Mouse (Mus musculus) MEL (cell line): ENCODE data around the gene Vps35l. TPM values are rescaled to one million over a fixed set of nuclear protein-coding genes. Genes with fewer than 3 reads are reported as not detected.

Source experiments
- DNase-seq: peaks from one replicate; pipeline ENCODE4 v3.0.0; 2011; ENCODE audit warnings: low read depth, low spot score
- H3K27ac ChIP-seq: 2 replicates; pipeline ENCODE4 v1.5.1; 2012; ENCODE audit warnings: low read depth, mild to moderate bottlenecking, control low read depth, low read length, moderate library complexity; ENCODE audit not compliant: control insufficient read depth
- H3K27me3 ChIP-seq, 2 experiments: fragments of 150-350 bp in 1 of 2; sonication (generic) in 1 of 2; 2 replicates each; pipeline ENCODE4 v1.6.1; 2012; ENCODE audit warnings: low read length in 2 of 2, mild to moderate bottlenecking in 2 of 2, improper control_type of control experiment in 1 of 2, moderate library complexity in 1 of 2; ENCODE audit not compliant: insufficient read depth in 2 of 2, control insufficient read depth in 1 of 2
- H3K36me3 ChIP-seq, 2 experiments: 2 replicates each; pipeline ENCODE4 v1.6.1; 2012 to 2014; ENCODE audit warnings: low read length in 2 of 2, improper control_type of control experiment in 1 of 2, inconsistent platforms in 1 of 2, mild to moderate bottlenecking in 1 of 2; ENCODE audit not compliant: insufficient read depth in 2 of 2, control insufficient read depth in 1 of 2
- H3K4me1 ChIP-seq, 2 experiments: fragments of 150-350 bp in 1 of 2; sonication (generic) in 1 of 2; 2 replicates each; pipeline ENCODE4 v1.6.1; 2012; ENCODE audit warnings: low read length in 2 of 2, improper control_type of control experiment in 1 of 2, mild to moderate bottlenecking in 1 of 2; ENCODE audit not compliant: insufficient read depth in 2 of 2, control insufficient read depth in 1 of 2
- H3K4me3 ChIP-seq, 2 experiments: fragments of 150-350 bp in 1 of 2; sonication (generic) in 1 of 2; 2 replicates each; pipeline ENCODE4 v1.5.1; 2012; ENCODE audit warnings: low read depth in 2 of 2, low read length in 2 of 2, mild to moderate bottlenecking in 2 of 2, moderate library complexity in 2 of 2, control low read depth in 1 of 2, improper control_type of control experiment in 1 of 2; ENCODE audit not compliant: control insufficient read depth in 1 of 2, insufficient read depth in 1 of 2
- H3K79me2 ChIP-seq: 2 replicates; pipeline ENCODE4 v1.6.1; 2012; ENCODE audit warnings: mild to moderate bottlenecking, low read length, moderate library complexity; ENCODE audit not compliant: control insufficient read depth, poor library complexity, insufficient read depth
- H3K9ac ChIP-seq: 2 replicates; pipeline ENCODE4 v1.6.1; 2012; ENCODE audit warnings: low read depth, mild to moderate bottlenecking, control low read depth, low read length, moderate library complexity; ENCODE audit not compliant: control insufficient read depth, poor library complexity, severe bottlenecking
- H3K9me3 ChIP-seq: fragments of 150-350 bp; sonication (generic); replicated peaks from 2 replicates; pipeline ENCODE4 v1.6.1; 2012; ENCODE audit warnings: mild to moderate bottlenecking, low read length, improper control_type of control experiment, moderate library complexity; ENCODE audit not compliant: insufficient read depth
- BHLHE40 ChIP-seq: IDR thresholded peaks from 2 replicates; pipeline ENCODE4 v1.6.1; 2012; ENCODE audit warnings: low read depth, mild to moderate bottlenecking, inconsistent platforms, low read length, improper control_type of control experiment, borderline replicate concordance
- CHD1 ChIP-seq: IDR thresholded peaks from 2 replicates; pipeline ENCODE4 v1.6.1; 2012; ENCODE audit warnings: low read depth, mild to moderate bottlenecking, inconsistent platforms, low read length, improper control_type of control experiment
- CHD2 ChIP-seq: IDR thresholded peaks from 2 replicates; pipeline ENCODE4 v1.6.1; 2011; ENCODE audit warnings: low read length, improper control_type of control experiment
- CTCF ChIP-seq, 3 experiments: IDR thresholded peaks in 2 of 3; conservative IDR thresholded peaks in 1 of 3; 2 replicates each; pipeline ENCODE4 v1.5.1; 2011 to 2012; ENCODE audit warnings: low read length in 3 of 3, low read depth in 2 of 3, mild to moderate bottlenecking in 2 of 3, improper control_type of control experiment in 1 of 3, inconsistent platforms in 1 of 3, mixed read lengths in 1 of 3, moderate library complexity in 1 of 3; ENCODE audit not compliant: control insufficient read depth in 1 of 3, insufficient read depth in 1 of 3, poor library complexity in 1 of 3, severe bottlenecking in 1 of 3
- E2F4 ChIP-seq: IDR thresholded peaks from 2 replicates; pipeline ENCODE4 v1.6.1; 2011; ENCODE audit warnings: low read depth, low read length, improper control_type of control experiment, borderline replicate concordance
- GATA1 ChIP-seq: IDR thresholded peaks from 2 replicates; pipeline ENCODE4 v1.6.1; 2011; ENCODE audit warnings: low read depth, low read length, improper control_type of control experiment
- KAT2A ChIP-seq: conservative IDR thresholded peaks from 2 replicates; pipeline ENCODE4 v1.6.1; 2012; ENCODE audit warnings: low read depth, low read length, improper control_type of control experiment, inconsistent platforms
- MAFK ChIP-seq: IDR thresholded peaks from 2 replicates; pipeline ENCODE4 v1.6.1; 2011; ENCODE audit warnings: low read depth, mild to moderate bottlenecking, low read length, improper control_type of control experiment, borderline replicate concordance
- MAX ChIP-seq: IDR thresholded peaks from 2 replicates; pipeline ENCODE4 v1.6.1; 2011; ENCODE audit warnings: low read length, improper control_type of control experiment
- MEF2A ChIP-seq: IDR thresholded peaks from 2 replicates; pipeline ENCODE4 v1.6.1; 2014; ENCODE audit warnings: low read depth, mild to moderate bottlenecking, inconsistent platforms, low read length, improper control_type of control experiment; ENCODE audit not compliant: poor library complexity, insufficient replicate concordance, severe bottlenecking; ENCODE audit errors: extremely low read depth
- MXI1 ChIP-seq: IDR thresholded peaks from 2 replicates; pipeline ENCODE4 v1.6.1; 2011; ENCODE audit warnings: mild to moderate bottlenecking, low read depth, low read length, improper control_type of control experiment
- MYB ChIP-seq: IDR thresholded peaks from 2 replicates; pipeline ENCODE4 v1.6.1; 2011; ENCODE audit warnings: mild to moderate bottlenecking, low read depth, low read length, improper control_type of control experiment
- MYC ChIP-seq: IDR thresholded peaks from 2 replicates; pipeline ENCODE4 v1.6.1; 2011; ENCODE audit warnings: low read depth, mild to moderate bottlenecking, low read length, improper control_type of control experiment, moderate library complexity
- NELFE ChIP-seq: IDR thresholded peaks from 2 replicates; pipeline ENCODE4 v1.6.1; 2011; ENCODE audit warnings: low read depth, low read length, improper control_type of control experiment
- NRF1 ChIP-seq: IDR thresholded peaks from 2 replicates; pipeline ENCODE4 v1.6.1; 2014; ENCODE audit warnings: low read depth, mild to moderate bottlenecking, inconsistent platforms, low read length, improper control_type of control experiment, moderate library complexity; ENCODE audit not compliant: poor library complexity, insufficient read depth, severe bottlenecking
- POLR2A ChIP-seq, 2 experiments: IDR thresholded peaks; 2 replicates each; pipeline ENCODE4 v1.6.1; 2011 to 2012; ENCODE audit warnings: low read length in 2 of 2, mild to moderate bottlenecking in 2 of 2, control low read depth in 1 of 2, improper control_type of control experiment in 1 of 2, low read depth in 1 of 2, moderate library complexity in 1 of 2; ENCODE audit not compliant: control insufficient read depth in 1 of 2, insufficient read depth in 1 of 2, poor library complexity in 1 of 2
- POLR2AphosphoS5 ChIP-seq: IDR thresholded peaks from 2 replicates; pipeline ENCODE4 v1.6.1; 2012; ENCODE audit warnings: low read depth, borderline replicate concordance, mild to moderate bottlenecking, inconsistent platforms, low read length, moderate library complexity, mixed read lengths
- RAD21 ChIP-seq: IDR thresholded peaks from 2 replicates; pipeline ENCODE4 v1.6.1; 2011; ENCODE audit warnings: mild to moderate bottlenecking, low read depth, low read length, improper control_type of control experiment
- RCOR1 ChIP-seq: IDR thresholded peaks from 2 replicates; pipeline ENCODE4 v1.6.1; 2012; ENCODE audit warnings: low read depth, mild to moderate bottlenecking, inconsistent platforms, low read length, improper control_type of control experiment
- SIN3A ChIP-seq: IDR thresholded peaks from 2 replicates; pipeline ENCODE4 v1.6.1; 2012; ENCODE audit warnings: low read length, improper control_type of control experiment, inconsistent platforms
- SMC3 ChIP-seq: IDR thresholded peaks from 2 replicates; pipeline ENCODE4 v1.6.1; 2011; ENCODE audit warnings: low read depth, low read length, improper control_type of control experiment
- TAL1 ChIP-seq: IDR thresholded peaks from 2 replicates; pipeline ENCODE4 v1.6.1; 2012; ENCODE audit warnings: mild to moderate bottlenecking, inconsistent platforms, low read length, moderate library complexity, mixed read lengths
- UBTF ChIP-seq: IDR thresholded peaks from 2 replicates; pipeline ENCODE4 v1.6.1; 2012; ENCODE audit warnings: low read depth, mild to moderate bottlenecking, inconsistent platforms, low read length, improper control_type of control experiment, moderate library complexity, borderline replicate concordance; ENCODE audit not compliant: insufficient read depth
- USF2 ChIP-seq, 2 experiments: IDR thresholded peaks; 2 replicates each; pipeline ENCODE4 v1.6.1; 2011 to 2012; ENCODE audit warnings: improper control_type of control experiment in 2 of 2, low read length in 2 of 2, borderline replicate concordance in 1 of 2, inconsistent platforms in 1 of 2, low read depth in 1 of 2, mild to moderate bottlenecking in 1 of 2; ENCODE audit not compliant: insufficient read depth in 1 of 2
- ZC3H11A ChIP-seq: IDR thresholded peaks from 2 replicates; pipeline ENCODE4 v1.6.1; 2012; ENCODE audit warnings: low read depth, mild to moderate bottlenecking, inconsistent platforms, low read length, improper control_type of control experiment
- ZKSCAN1 ChIP-seq: IDR thresholded peaks from 2 replicates; pipeline ENCODE4 v1.6.1; 2012; ENCODE audit warnings: low read depth, mild to moderate bottlenecking, inconsistent platforms, low read length, improper control_type of control experiment, moderate library complexity
- ZMIZ1 ChIP-seq: IDR thresholded peaks from 2 replicates; pipeline ENCODE4 v1.6.1; 2012; ENCODE audit warnings: low read depth, mild to moderate bottlenecking, inconsistent platforms, low read length, improper control_type of control experiment, moderate library complexity
- ZNF384 ChIP-seq: IDR thresholded peaks from 2 replicates; pipeline ENCODE4 v1.6.1; 2012; ENCODE audit warnings: low read depth, mild to moderate bottlenecking, inconsistent platforms, low read length, improper control_type of control experiment
- polyA plus RNA-seq, 2 experiments: library from polyadenylated mRNA; stranded (reverse) in 1 of 2; unstranded in 1 of 2; fragments of >175 nt in 1 of 2; fragments of >200 nt in 1 of 2; gene quantifications; 2 replicates each; pipeline versions ENCODE4 v1.2.1 to v1.2.4; 2012; ENCODE audit warnings: low replicate concordance in 2 of 2, low read depth in 1 of 2; ENCODE audit not compliant: insufficient read length in 2 of 2, insufficient read depth in 1 of 2, missing spikeins in 1 of 2
- total RNA-seq: library from RNA; depleted of rRNA; stranded (reverse); fragments of 300-350 nt; gene quantifications from 2 replicates; pipeline ENCODE4 v1.2.3, GENCODE M21; 2012

Gene Vps35l
- total and polyA plus RNA-seq, 3 experiments = 37.6 to 87.4 TPM; not detected in 1

DNA sequence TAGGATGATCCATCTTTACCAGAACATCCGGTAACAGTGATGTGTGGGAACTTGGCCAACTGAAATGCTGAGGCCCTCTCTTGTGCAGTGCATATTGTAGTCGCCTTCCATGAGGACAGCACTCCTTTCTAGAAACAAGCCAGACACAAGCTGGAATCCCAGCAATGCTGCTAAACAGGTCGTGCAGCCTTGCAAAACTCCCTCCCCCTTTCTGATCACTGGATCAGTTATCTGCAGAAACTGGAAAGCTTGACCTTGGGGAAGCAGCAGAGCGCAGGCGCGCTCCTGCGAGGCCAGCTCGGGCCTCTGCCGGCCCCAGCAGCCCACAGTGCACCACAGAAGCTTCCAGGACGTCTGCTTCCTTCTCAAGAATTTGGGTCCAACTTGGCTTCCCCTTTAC is 108.8 kb downstream of the Vps35l start:
- TF ChIP-seq RCOR1 (no peak), NELFE (no peak), E2F4 (no peak), KAT2A (no peak), MYC (no peak), POLR2AphosphoS5 (no peak), MXI1 (no peak), GATA1 (no peak), USF2 (IDR thresholded peaks at IDR 0.05; ENCODE audit: borderline replicate concordance in 1 of 2, insufficient read depth in 1 of 2, low read depth in 1 of 2, low read length in 2 of 2) (no peak), CTCF (IDR thresholded peaks at IDR 0.05 in 2 of 3, conservative IDR thresholded peaks at IDR 0.05 in 1 of 3; ENCODE audit: control insufficient read depth in 1 of 3, insufficient read depth in 1 of 3, low read depth in 2 of 3, low read length in 3 of 3, poor library complexity in 1 of 3, severe bottlenecking in 1 of 3) (no peak), ZKSCAN1 (no peak), BHLHE40 (no peak), TAL1 (no peak)
- Histone ChIP-seq H3K9ac (no peak overlapping the region), H3K4me1 (peaks cover 5 to 30% of the 10 kb centered on the region in 2 experiments), H3K27me3 (no peaks in the 10 kb centered on the region), H3K27ac (no peak overlapping the region), H3K79me2 (peaks cover 26% of the 10 kb centered on the region), H3K36me3 (peaks cover 13 to 32% of the 10 kb centered on the region in 2 experiments), H3K9me3 (no peaks in the 10 kb centered on the region), H3K4me3 (no peak overlapping the region)
- DNase-seq = no peak

DNA sequence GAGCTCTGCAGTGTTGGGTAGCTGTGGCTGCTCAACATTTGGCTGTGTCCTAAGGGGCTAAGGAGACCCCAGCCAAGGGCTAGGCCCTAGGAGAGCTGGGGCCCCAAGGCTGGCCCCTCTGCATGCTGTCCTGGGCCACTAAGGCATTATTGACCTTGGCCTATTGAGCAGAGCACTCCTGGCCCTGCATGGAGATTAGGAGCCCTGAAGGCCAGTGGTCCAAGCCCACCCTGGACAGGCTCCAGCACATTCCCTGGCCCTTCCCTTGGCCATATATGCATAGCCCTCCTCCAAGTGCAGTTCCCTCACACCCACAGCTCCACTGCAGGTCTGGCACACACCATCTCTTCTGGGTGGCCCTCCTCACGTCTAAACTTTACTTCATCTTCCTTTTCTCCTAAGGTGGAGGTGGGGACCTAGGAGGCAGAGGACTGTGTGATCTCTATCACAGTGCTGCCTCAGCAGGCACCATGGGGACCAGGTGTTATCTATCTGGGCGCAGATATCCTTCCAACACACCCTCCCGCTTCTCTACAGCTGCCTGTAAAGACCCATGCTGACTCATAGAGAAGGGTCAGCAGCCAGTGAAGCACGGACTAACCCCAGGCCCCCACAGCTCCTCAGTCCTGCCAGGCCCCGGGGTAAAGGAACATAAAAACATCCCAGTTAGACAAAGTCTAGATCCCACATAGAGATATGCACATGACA is 109.7 kb downstream of the Vps35l start:
- H3K9me3 ChIP-seq = no peaks in the 10 kb centered on the region
- H3K9ac ChIP-seq = no peak overlapping the region
- no peaks in the 10 kb centered on the region for H3K27me3 ChIP-seq
- H3K27ac ChIP-seq = no peak overlapping the region
- no peak overlapping the region for H3K4me3 ChIP-seq
- TF ChIP-seq SIN3A (no peak), NRF1 (no peak), CHD2 (no peak), POLR2A (IDR thresholded peaks at IDR 0.05; ENCODE audit: control insufficient read depth in 1 of 2, insufficient read depth in 1 of 2, low read depth in 1 of 2, low read length in 2 of 2, poor library complexity in 1 of 2) (no peak; a peak in 1 of 4 replicates), GATA1 (no peak), MYB (no peak), CHD1 (no peak), ZMIZ1 (no peak), UBTF (no peak), ZC3H11A (no peak), ZNF384 (no peak), MXI1 (no peak), USF2 (IDR thresholded peaks at IDR 0.05; ENCODE audit: borderline replicate concordance in 1 of 2, insufficient read depth in 1 of 2, low read depth in 1 of 2, low read length in 2 of 2) (no peak), CTCF (IDR thresholded peaks at IDR 0.05 in 2 of 3, conservative IDR thresholded peaks at IDR 0.05 in 1 of 3; ENCODE audit: control insufficient read depth in 1 of 3, insufficient read depth in 1 of 3, low read depth in 2 of 3, low read length in 3 of 3, poor library complexity in 1 of 3, severe bottlenecking in 1 of 3) (no peak), SMC3 (no peak), MAX (no peak), MEF2A (no peak), RAD21 (no peak), MAFK (no peak)
- H3K4me1 ChIP-seq = peaks cover 5 to 32% of the 10 kb centered on the region in 2 experiments
- H3K79me2 ChIP-seq = peaks cover 33% of the 10 kb centered on the region
- H3K36me3 ChIP-seq = peaks cover 14 to 34% of the 10 kb centered on the region in 2 experiments
- no peak for DNase-seq
